Mouse (Mus musculus) forebrain, embryonic 14.5 days (tissue): ENCODE measurements around the gene Apba2. TPM values are rescaled to one million over a fixed set of nuclear protein-coding genes. Genes with fewer than 3 reads are reported as not detected.
A peak's percentile ranks its signal among the peaks of the same experiment; 100 is the strongest.

Experiments used
- ATAC-seq: fragments of 200-750 bp; cut with Nextera tagmentation; 2 replicates; pipeline ENCODE4 v1.8.0; 2017; ENCODE audit warnings: mild to moderate bottlenecking, moderate library complexity
- DNase-seq: peaks from one replicate; pipeline ENCODE4 v3.0.0-alpha.2; 2015; ENCODE audit warnings: low spot score
- H3K27ac ChIP-seq: fragments of 300-500 bp; sonication (generic); 2 replicates; pipeline ENCODE4 v1.5.1; 2014; ENCODE audit warnings: low read depth, mild to moderate bottlenecking, control low read depth, low read length, moderate library complexity
- H3K27me3 ChIP-seq: fragments of 300-500 bp; sonication (generic); replicated peaks from 2 replicates; pipeline ENCODE4 v1.6.1; 2014; ENCODE audit warnings: low read length, control low read depth, mixed read lengths; ENCODE audit not compliant: control insufficient read depth, insufficient read depth
- H3K36me3 ChIP-seq: fragments of 300-500 bp; sonication (generic); 2 replicates; pipeline ENCODE4 v1.6.1; 2014; ENCODE audit warnings: low read length, control low read depth; ENCODE audit not compliant: control insufficient read depth, insufficient read depth
- H3K4me1 ChIP-seq: fragments of 300-500 bp; sonication (generic); 2 replicates; pipeline ENCODE4 v1.6.1; 2014; ENCODE audit warnings: antibody characterized with exemption, low read length, control low read depth; ENCODE audit not compliant: control insufficient read depth, insufficient read depth
- H3K4me2 ChIP-seq: fragments of 300-500 bp; sonication (generic); 2 replicates; pipeline ENCODE4 v1.6.1; 2014; ENCODE audit warnings: mild to moderate bottlenecking, control low read depth, low read length
- H3K4me3 ChIP-seq: fragments of 300-500 bp; sonication (generic); 2 replicates; pipeline ENCODE4 v1.5.1; 2014; ENCODE audit warnings: low read depth, low read length, control low read depth
- H3K9ac ChIP-seq: fragments of 300-500 bp; sonication (generic); 2 replicates; pipeline ENCODE4 v1.6.1; 2014; ENCODE audit warnings: mild to moderate bottlenecking, low read length, control low read depth, moderate library complexity
- H3K9me3 ChIP-seq: fragments of 300-500 bp; sonication (generic); replicated peaks from 2 replicates; pipeline ENCODE4 v1.6.1; 2016; ENCODE audit warnings: low read length, control low read depth, mixed read lengths; ENCODE audit not compliant: control insufficient read depth
- WGBS: fragments of 180-500 bp; shearing (Covaris S2); extraction: QIAGEN DNeasy Blood & Tissue Kit; methylation state at CpG from one replicate; pipeline ENCODE4 v1.1.7; 2014; 5-methylcytosine and 5-hydroxymethylcytosine counted together
- polyA plus RNA-seq: library from polyadenylated mRNA; unstranded; fragments of >200 nt; fragmentation: Nextera tagmentation; extraction: Ambion mirVana; gene quantifications from 2 replicates; pipeline ENCODE4 v1.2.1, GENCODE M21; 2014

Gene Apba2
- polyA plus RNA-seq, 1 experiment from 2014 or later, result 113 TPM

DNA sequence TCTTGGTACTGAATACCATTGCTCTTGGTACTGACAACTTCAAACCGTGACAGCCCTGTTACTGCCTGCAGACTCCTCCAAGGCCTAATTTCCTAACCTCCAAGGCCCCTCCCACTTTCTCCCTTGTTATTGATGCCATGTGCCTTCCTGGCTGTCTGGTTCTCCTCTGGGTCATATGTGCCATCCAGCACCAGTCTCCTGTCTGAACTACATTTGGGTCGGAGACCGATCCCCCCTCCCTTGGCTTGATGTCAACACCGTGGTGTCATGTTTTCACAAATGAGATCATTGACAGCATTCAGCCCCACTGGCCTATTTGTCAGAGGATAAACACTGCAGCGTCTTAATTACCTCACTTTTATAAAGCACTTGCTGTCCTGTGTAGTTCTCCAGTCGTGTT lies 144.5 kb downstream of the Apba2 start:
- 26% methylated on average over 6 of the region's 6 CpGs for WGBS
- ATAC-seq (peak; percentile 61), DNase-seq (peak; percentile 16)
- H3K27ac ChIP-seq, result no peak overlapping the region
- peaks cover 7% of the 10 kb centered on the region for H3K4me1 ChIP-seq
- H3K36me3 ChIP-seq, result no peaks in the 10 kb centered on the region
- H3K4me2 ChIP-seq, result no peak overlapping the region
- H3K9me3 ChIP-seq, result no peaks in the 10 kb centered on the region
- H3K4me3 ChIP-seq, result no peak overlapping the region
- no peak overlapping the region for H3K9ac ChIP-seq
- no peaks in the 10 kb centered on the region for H3K27me3 ChIP-seq

DNA sequence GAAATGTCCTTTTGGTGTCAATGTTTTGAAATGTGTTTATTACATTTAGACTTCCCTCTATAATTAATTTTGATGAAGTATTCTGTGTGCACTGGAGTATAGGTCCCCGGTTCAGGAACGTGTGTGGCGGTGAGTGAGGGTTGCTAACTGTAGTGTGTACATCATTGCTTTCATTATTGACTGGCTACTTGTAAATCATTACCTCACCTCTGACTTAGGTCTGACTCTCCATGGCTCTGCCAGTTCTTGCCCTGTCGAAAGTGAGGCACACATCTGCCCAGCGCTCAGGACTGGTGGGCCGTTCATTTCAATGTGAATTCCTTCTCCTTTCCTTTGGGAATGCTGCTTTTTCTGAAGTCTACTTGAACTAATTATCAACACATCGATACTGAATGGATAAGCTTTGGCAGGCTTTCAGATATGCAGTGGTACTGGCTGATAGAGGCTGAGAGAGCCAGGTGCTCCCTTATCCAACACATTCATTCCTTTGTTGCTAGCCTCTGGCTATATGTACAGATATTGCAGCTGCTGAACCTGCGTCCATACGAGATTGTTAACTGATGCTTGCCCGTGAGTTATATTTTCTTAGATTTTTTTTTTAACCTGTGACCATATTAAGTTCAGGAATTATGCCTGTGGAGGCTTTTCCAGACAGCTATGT lies 147.6 kb downstream of the Apba2 start:
- DNase-seq (peak; percentile 19), ATAC-seq (no peak)
- Histone ChIP-seq H3K4me1 (peaks cover 7% of the 10 kb centered on the region), H3K27ac (no peak overlapping the region), H3K4me2 (no peak overlapping the region), H3K27me3 (no peaks in the 10 kb centered on the region), H3K9me3 (no peaks in the 10 kb centered on the region), H3K9ac (no peak overlapping the region), H3K36me3 (no peaks in the 10 kb centered on the region), H3K4me3 (no peak overlapping the region)
- 56% methylated on average over 10 of the region's 10 CpGs for WGBS

DNA sequence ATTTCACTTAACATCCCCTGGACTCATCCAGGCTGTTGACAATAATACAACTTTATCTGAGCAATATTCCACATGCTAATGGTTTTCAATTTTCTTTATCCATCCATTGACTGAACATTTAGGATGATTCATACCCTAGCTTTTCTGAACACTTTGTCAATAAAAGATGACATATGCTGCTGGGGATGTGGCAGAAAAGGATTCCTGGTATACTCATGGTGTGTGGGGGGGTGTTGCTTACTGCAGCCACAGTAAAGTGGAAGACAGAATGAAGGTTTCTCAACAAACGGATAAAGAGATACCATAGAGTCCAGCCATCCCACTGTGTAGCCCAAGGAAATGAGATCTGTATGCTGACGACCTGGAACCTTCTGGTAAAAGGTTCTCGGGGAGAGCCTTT lies 150.5 kb downstream of the Apba2 start:
- Histone ChIP-seq H3K27me3 (no peaks in the 10 kb centered on the region), H3K9ac (no peak overlapping the region), H3K4me3 (no peak overlapping the region), H3K9me3 (no peaks in the 10 kb centered on the region), H3K4me2 (no peak overlapping the region), H3K36me3 (no peaks in the 10 kb centered on the region), H3K4me1 (peaks cover 7% of the 10 kb centered on the region), H3K27ac (no peak overlapping the region)
- 64% methylated on average over 3 of the region's 3 CpGs for WGBS
- DNase-seq (no peak), ATAC-seq (no peak)

DNA sequence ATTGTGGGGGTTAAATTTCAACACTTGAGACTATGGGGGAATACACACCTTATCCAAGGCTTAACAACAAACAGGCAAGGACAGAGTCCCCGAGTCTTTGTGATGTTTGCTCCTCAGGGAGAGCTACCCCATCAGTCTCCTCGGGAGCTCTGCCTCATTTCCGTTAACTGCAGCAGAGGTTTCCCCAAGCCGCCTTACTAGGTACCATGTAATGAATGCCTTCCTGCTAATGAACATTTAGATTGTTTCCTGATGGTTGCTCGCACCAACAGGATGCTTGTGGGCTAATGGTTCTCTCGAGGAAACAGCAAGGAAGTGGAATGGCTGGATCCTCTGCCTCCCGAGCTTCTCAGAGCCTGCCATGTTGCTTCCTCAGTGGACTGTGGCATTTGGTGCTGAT lies 155.3 kb downstream of the Apba2 start:
- Histone ChIP-seq H3K4me3 (no peak overlapping the region), H3K27ac (no peak overlapping the region), H3K9ac (no peak overlapping the region), H3K4me2 (no peak overlapping the region), H3K4me1 (no peaks in the 10 kb centered on the region), H3K27me3 (no peaks in the 10 kb centered on the region), H3K36me3 (no peaks in the 10 kb centered on the region), H3K9me3 (no peaks in the 10 kb centered on the region)
- WGBS, result 67% methylated on average over 7 of the region's 7 CpGs
- ATAC-seq, result no peak
- DNase-seq, result no peak

DNA sequence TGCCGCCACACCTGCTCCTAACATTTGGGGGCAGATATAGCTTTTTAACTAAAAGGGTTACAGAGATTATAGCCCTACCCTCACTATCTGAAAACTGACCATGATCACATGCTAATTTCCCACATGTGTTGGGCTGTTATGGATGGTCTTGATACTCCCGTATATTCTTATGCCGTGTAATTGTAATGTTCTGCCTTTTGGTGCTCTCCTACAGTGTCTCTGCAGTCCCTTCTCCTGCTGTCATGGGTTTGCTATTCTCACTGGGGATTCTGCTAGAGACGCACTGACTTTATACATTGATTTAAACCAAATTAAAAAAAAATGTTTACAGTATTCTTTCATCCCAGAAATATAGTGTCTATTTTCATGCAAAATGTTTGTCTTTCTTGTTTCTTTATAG lies 157.4 kb downstream of the Apba2 start:
- Histone ChIP-seq H3K4me3 (no peak overlapping the region), H3K27me3 (no peaks in the 10 kb centered on the region), H3K4me1 (no peaks in the 10 kb centered on the region), H3K9me3 (no peaks in the 10 kb centered on the region), H3K27ac (no peak overlapping the region), H3K36me3 (no peaks in the 10 kb centered on the region), H3K9ac (no peak overlapping the region), H3K4me2 (no peak overlapping the region)
- DNase-seq, result no peak
- 84% methylated on average over 4 of the region's 4 CpGs for WGBS
- ATAC-seq, result no peak

DNA sequence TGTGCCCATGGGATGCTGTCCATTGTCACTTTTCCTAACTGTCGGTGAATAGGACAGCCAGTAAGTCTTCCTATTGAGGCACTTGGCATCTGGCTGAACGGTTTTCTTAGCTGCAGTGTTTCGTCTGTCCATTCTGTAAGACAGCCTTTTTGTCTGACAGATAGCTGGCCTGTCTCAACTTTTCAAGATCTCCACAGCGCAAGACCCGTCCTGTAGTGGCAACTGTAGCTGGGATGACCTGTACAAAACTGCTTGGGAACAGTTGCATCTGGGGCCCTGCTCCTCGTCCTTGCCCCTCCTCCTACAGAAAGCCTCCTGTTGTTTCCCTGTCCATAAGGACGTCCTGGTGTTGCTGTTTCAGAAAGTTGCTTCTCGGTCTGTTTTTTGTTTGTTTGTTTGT lies 157.8 kb downstream of the Apba2 start:
- ATAC-seq (no peak), DNase-seq (no peak)
- Histone ChIP-seq H3K36me3 (no peaks in the 10 kb centered on the region), H3K9me3 (no peaks in the 10 kb centered on the region), H3K27ac (no peak overlapping the region), H3K4me2 (no peak overlapping the region), H3K4me1 (no peaks in the 10 kb centered on the region), H3K4me3 (no peak overlapping the region), H3K9ac (no peak overlapping the region), H3K27me3 (no peaks in the 10 kb centered on the region)
- WGBS, result 62% methylated on average over 8 of the region's 8 CpGs

DNA sequence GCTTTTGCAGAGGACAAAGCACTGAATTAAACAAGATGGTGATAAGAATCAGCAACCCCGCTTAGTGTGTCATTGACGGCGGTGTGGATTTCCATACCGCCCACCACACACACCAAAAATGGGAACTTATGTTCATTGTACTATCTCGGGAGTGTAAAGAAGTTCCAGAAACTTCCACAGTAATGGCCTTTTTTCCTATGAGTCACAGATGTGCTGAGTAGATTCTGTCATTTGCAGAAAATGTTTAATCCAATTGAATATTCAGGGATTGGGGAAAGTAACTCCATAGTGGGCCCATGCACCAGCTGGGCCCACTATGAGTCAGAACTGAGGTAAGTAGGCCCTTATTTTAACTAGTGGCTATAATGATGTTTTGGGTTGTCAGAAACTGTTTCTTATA lies 161.0 kb downstream of the Apba2 start:
- H3K4me1 ChIP-seq, result no peaks in the 10 kb centered on the region
- no peak overlapping the region for H3K9ac ChIP-seq
- no peak for ATAC-seq
- no peak overlapping the region for H3K4me3 ChIP-seq
- no peaks in the 10 kb centered on the region for H3K9me3 ChIP-seq
- H3K27me3 ChIP-seq, result no peaks in the 10 kb centered on the region
- 96% methylated on average over 5 of the region's 5 CpGs for WGBS
- H3K4me2 ChIP-seq, result no peak overlapping the region
- DNase-seq, result no peak
- H3K27ac ChIP-seq, result no peak overlapping the region
- no peaks in the 10 kb centered on the region for H3K36me3 ChIP-seq

DNA sequence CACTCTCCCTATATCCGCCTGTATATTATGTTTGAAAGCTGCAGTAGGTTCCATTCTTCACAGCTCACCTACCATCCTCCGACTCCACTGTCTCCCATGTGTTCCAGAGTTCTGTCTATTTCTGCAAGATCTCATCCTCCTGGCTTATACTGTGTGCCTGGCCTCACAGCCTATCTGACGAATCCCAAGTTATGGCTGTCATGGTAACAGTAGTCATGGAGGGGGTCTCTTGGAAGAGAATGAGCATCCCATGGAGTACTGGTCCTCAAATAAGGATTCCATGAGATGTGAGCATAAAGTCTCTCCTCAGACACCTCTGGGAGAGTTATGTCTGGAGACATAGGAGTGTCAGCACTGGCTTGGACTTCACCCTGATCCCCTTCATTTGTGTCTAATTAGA lies 162.1 kb downstream of the Apba2 start:
- WGBS, result 89% methylated on average over 3 of the region's 3 CpGs
- Histone ChIP-seq H3K27ac (no peak overlapping the region), H3K9ac (no peak overlapping the region), H3K27me3 (no peaks in the 10 kb centered on the region), H3K36me3 (no peaks in the 10 kb centered on the region), H3K4me3 (no peak overlapping the region), H3K4me1 (no peaks in the 10 kb centered on the region), H3K4me2 (no peak overlapping the region), H3K9me3 (no peaks in the 10 kb centered on the region)
- ATAC-seq, result no peak
- no peak for DNase-seq

DNA sequence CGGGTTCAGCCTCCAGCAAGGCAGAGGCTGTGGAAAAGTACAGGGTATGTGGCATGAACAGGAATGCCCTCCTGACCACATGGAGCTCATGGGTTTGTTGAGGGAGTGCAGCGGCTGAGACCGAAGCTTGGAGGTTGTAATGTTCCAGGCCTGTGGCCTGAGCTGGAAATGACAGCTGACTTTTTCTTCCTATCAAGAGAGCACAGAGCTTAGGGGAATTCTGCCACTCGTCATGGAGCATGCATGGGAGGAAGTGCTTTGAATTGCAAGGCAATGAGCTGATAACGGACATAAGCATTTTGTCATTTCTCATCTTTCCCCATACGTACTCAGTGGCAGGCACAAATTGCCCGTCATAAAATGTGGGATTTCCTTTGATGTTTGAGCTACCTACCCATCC lies 163.6 kb downstream of the Apba2 start:
- no peak for DNase-seq
- Histone ChIP-seq H3K9ac (no peak overlapping the region), H3K27me3 (no peaks in the 10 kb centered on the region), H3K4me2 (no peak overlapping the region), H3K9me3 (no peaks in the 10 kb centered on the region), H3K27ac (no peak overlapping the region), H3K4me1 (no peaks in the 10 kb centered on the region), H3K4me3 (no peak overlapping the region), H3K36me3 (no peaks in the 10 kb centered on the region)
- 79% methylated on average over 7 of the region's 7 CpGs for WGBS
- no peak for ATAC-seq
